In genomic region chr14:31397353-31397752, GRCm38 (mm10) we compare ENCODE assay signal across 18 mouse cellular contexts. TPM values are rescaled to one million over a fixed set of nuclear protein-coding genes. Genes with fewer than 3 reads are reported as not detected.
DNase-seq lines count a peak whose midpoint lies in the region; ATAC-seq and TF ChIP-seq lines count a peak whose summit lies in the region.
"Had no signal": no experiment of that assay in that cellular context is flagged by ENCODE, and none has a peak within 500 bp of the region (broad histone marks: within the 10 kb centered on the region; RNA-seq: fewer than 3 reads in every experiment).

No protein-coding gene starts in this region.

- H3K4me2 ChIP-seq in heart, embryonic 11.5 days, result no peak overlapping the region
- H3K4me2 ChIP-seq in heart, postnatal 0 days (ENCODE audit: low read depth, low read length), result peak overlapping the region; percentile 7; the same call in 1 of the 2 replicates
- H3K4me2 ChIP-seq in limb, embryonic 12.5 days, result no peak overlapping the region
- H3K4me2 ChIP-seq: embryonic facial prominence, embryonic 13.5 days; forebrain, embryonic 15.5 days; hindbrain, embryonic 13.5 days; kidney, embryonic 15.5 days had no signal

- H3K4me3 ChIP-seq in heart, adult 2 months, result no peak overlapping the region
- no peak overlapping the region for H3K4me3 ChIP-seq in heart, embryonic 11.5 days (ENCODE audit: low read depth, low read length)
- no peak overlapping the region for H3K4me3 ChIP-seq in heart, postnatal 0 days (ENCODE audit: low read depth, low read length)
- no peak overlapping the region for H3K4me3 ChIP-seq in limb, embryonic 12.5 days (replicated peaks)
- no peak overlapping the region for H3K4me3 ChIP-seq in limb, embryonic 10.5 days
- H3K4me3 ChIP-seq: embryonic facial prominence, embryonic 13.5 days; forebrain, embryonic 15.5 days; hindbrain, embryonic 13.5 days; kidney, embryonic 15.5 days had no signal

- peak overlapping the region; percentile 23 for H3K9ac ChIP-seq in heart, adult 2 months (ENCODE audit: low read depth, low read length)
- H3K9ac ChIP-seq in heart, embryonic 11.5 days (ENCODE audit: low read depth, low read length), result no peak overlapping the region
- 0 out of 2 replicates have a peak overlapping the region, but pooled peaks have one; percentile 3 for H3K9ac ChIP-seq in heart, postnatal 0 days (replicated peaks; ENCODE audit: low read depth, low read length)
- H3K9ac ChIP-seq in limb, embryonic 12.5 days (replicated peaks), result no peak overlapping the region
- H3K9ac ChIP-seq: embryonic facial prominence, embryonic 13.5 days; forebrain, embryonic 15.5 days; hindbrain, embryonic 13.5 days; kidney, embryonic 15.5 days had no signal

- no peak for ATAC-seq in heart, embryonic 11.5 days (replicated peaks; ENCODE audit: insufficient number of reproducible peaks, low FRiP score, low TSS enrichment)
- ATAC-seq in heart, postnatal 0 days (ENCODE audit: insufficient read depth, low read depth), result peak; percentile 5; the same call in 1 of the 2 replicates
- no peak for ATAC-seq in limb, embryonic 12.5 days (ENCODE audit: insufficient number of reproducible peaks, insufficient read depth, low FRiP score, low TSS enrichment, low read depth)
- no peak for ATAC-seq in erythroid progenitor cell, adult 5-6 weeks (replicated peaks; ENCODE audit: low FRiP score, poor library complexity, severe bottlenecking)
- ATAC-seq: forebrain, embryonic 15.5 days; midbrain, embryonic 16.5 days had no signal

- no peak for DNase-seq in heart, adult 2 months
- no peak for DNase-seq in heart, postnatal 0 days (ENCODE audit: low spot score)
- no peak for DNase-seq in heart, postnatal 25 days (ENCODE audit: low spot score)
- no peak for DNase-seq in limb, embryonic 10.5 days (ENCODE audit: low spot score)
- DNase-seq in brain, adult 2 months (ENCODE audit: low read depth, low spot score), result peak; percentile 80
- DNase-seq: cerebellum, adult 11-12 months; lung, adult 2 months; lung, postnatal 36 days; right cerebral cortex, postnatal 25 days; thymus, adult 2 months had no signal

- TF ChIP-seq EP300 in heart, adult 2 months (IDR thresholded peaks at IDR 0.05; ENCODE audit: insufficient read depth, low read depth, low read length), result no peak
- TF ChIP-seq EP300 in heart, postnatal 0 days (IDR thresholded peaks at IDR 0.05; ENCODE audit: low read depth), result no peak

- H3K27me3 ChIP-seq in heart, adult 2 months (ENCODE audit: control insufficient read depth, insufficient read depth, low read length), result no peaks in the 10 kb centered on the region
- no peaks in the 10 kb centered on the region for H3K27me3 ChIP-seq in heart, embryonic 11.5 days (ENCODE audit: control insufficient read depth, insufficient read depth, low read length)
- H3K27me3 ChIP-seq in heart, postnatal 0 days (ENCODE audit: control insufficient read depth, insufficient read depth, low read length), result no peaks in the 10 kb centered on the region
- no peaks in the 10 kb centered on the region for H3K27me3 ChIP-seq in limb, embryonic 12.5 days
- H3K27me3 ChIP-seq in limb, embryonic 10.5 days (ENCODE audit: low read depth, poor library complexity, severe bottlenecking), result no peaks in the 10 kb centered on the region
- H3K27me3 ChIP-seq: embryonic facial prominence, embryonic 13.5 days; forebrain, embryonic 15.5 days; hindbrain, embryonic 13.5 days; kidney, embryonic 15.5 days had no signal

- no peaks in the 10 kb centered on the region for H3K9me3 ChIP-seq in heart, embryonic 11.5 days (replicated peaks; ENCODE audit: control insufficient read depth, low read length)
- no peaks in the 10 kb centered on the region for H3K9me3 ChIP-seq in heart, postnatal 0 days (replicated peaks; ENCODE audit: control insufficient read depth, low read length)
- H3K9me3 ChIP-seq in limb, embryonic 12.5 days, result peaks cover 9% of the 10 kb centered on the region; the same call in 1 of the 2 replicates
- no peaks in the 10 kb centered on the region for H3K9me3 ChIP-seq in limb, embryonic 10.5 days (replicated peaks)
- H3K9me3 ChIP-seq: embryonic facial prominence, embryonic 13.5 days; forebrain, embryonic 15.5 days; hindbrain, embryonic 13.5 days had no signal

- no peak for TF ChIP-seq POLR2A in heart, adult 2 months (IDR thresholded peaks at IDR 0.05; ENCODE audit: insufficient read depth, low read depth, low read length)

- WGBS in heart, adult 2 months, result 57% methylated on average over 12 of the region's 12 CpGs
- 80% methylated on average over 12 of the region's 12 CpGs for WGBS in heart, embryonic 11.5 days (ENCODE audit: insufficient replicate concordance)
- 63% methylated on average over 12 of the region's 12 CpGs for WGBS in heart, postnatal 0 days
- WGBS in limb, embryonic 12.5 days, result 85% methylated on average over 12 of the region's 12 CpGs
- 85% methylated on average over 12 of the region's 12 CpGs for WGBS in limb, embryonic 10.5 days

- H3K36me3 ChIP-seq in heart, adult 2 months (ENCODE audit: control insufficient read depth, insufficient read depth, low read length), result no peaks in the 10 kb centered on the region
- no peaks in the 10 kb centered on the region for H3K36me3 ChIP-seq in heart, embryonic 11.5 days (ENCODE audit: control insufficient read depth, insufficient read depth, low read length)
- H3K36me3 ChIP-seq in heart, postnatal 0 days (replicated peaks; ENCODE audit: control insufficient read depth, insufficient read depth, low read length), result no peaks in the 10 kb centered on the region
- peaks cover 40% of the 10 kb centered on the region for H3K36me3 ChIP-seq in limb, embryonic 12.5 days
- H3K36me3 ChIP-seq in limb, embryonic 10.5 days, result peaks cover 90% of the 10 kb centered on the region
- H3K36me3 ChIP-seq: forebrain, embryonic 15.5 days had no signal

- no peak for TF ChIP-seq CTCF in heart, adult 2 months (IDR thresholded peaks at IDR 0.05)
- no peak for TF ChIP-seq CTCF in heart, postnatal 0 days (IDR thresholded peaks at IDR 0.05; ENCODE audit: low read depth)

- intact Hi-C loops in heart, adult 2 months (cut with DNase I), result no loop called here
- intact Hi-C loops in heart, postnatal 25 days (cut with DNase I), result no loop called here

- H3K27ac ChIP-seq in heart, adult 2 months, result peak overlapping the region; percentile 73
- H3K27ac ChIP-seq in heart, embryonic 11.5 days (ENCODE audit: low read depth, low read length), result no peak overlapping the region
- H3K27ac ChIP-seq in heart, postnatal 0 days (ENCODE audit: low read depth), result peak overlapping the region; percentile 92
- peak overlapping the region; percentile 41; the same call in 1 of the 2 replicates for H3K27ac ChIP-seq in limb, embryonic 12.5 days
- no peak overlapping the region; the same call in 1 of the 2 replicates for H3K27ac ChIP-seq in limb, embryonic 10.5 days
- H3K27ac ChIP-seq: embryonic facial prominence, embryonic 13.5 days; forebrain, embryonic 15.5 days; hindbrain, embryonic 13.5 days; kidney, embryonic 15.5 days had no signal

- peaks cover 40% of the 10 kb centered on the region for H3K4me1 ChIP-seq in heart, adult 2 months (ENCODE audit: control insufficient read depth, insufficient read depth, low read length)
- peaks cover 54% of the 10 kb centered on the region for H3K4me1 ChIP-seq in heart, embryonic 11.5 days (ENCODE audit: control insufficient read depth, insufficient read depth, low read length)
- H3K4me1 ChIP-seq in heart, postnatal 0 days (ENCODE audit: control insufficient read depth, insufficient read depth), result peaks cover 56% of the 10 kb centered on the region
- H3K4me1 ChIP-seq in limb, embryonic 12.5 days (replicated peaks), result peaks cover 30% of the 10 kb centered on the region
- peaks cover 36% of the 10 kb centered on the region for H3K4me1 ChIP-seq in limb, embryonic 10.5 days
- H3K4me1 ChIP-seq: forebrain, embryonic 15.5 days had no signal

- no peaks in the 10 kb centered on the region for H3K79me2 ChIP-seq in heart, adult 2 months (replicated peaks; ENCODE audit: control insufficient read depth, insufficient read depth, low read length)

RNA-seq across cellular contexts. Expression of gene Sh3bp5, which starts 38.5 kb away (rescaled TPM):
- 10 to 100 TPM; 51.0 to 58.3 TPM for total RNA-seq in heart, adult 2 months (2021)
- polyA plus RNA-seq in heart, adult 2 months (2012; rRNA removed), result 27.0 and 37.1 TPM in 2 replicates
- polyA plus RNA-seq in heart, embryonic 11.5 days (2014; fragmentation: Nextera tagmentation; extraction: Ambion mirVana), result 10.9 and 16.8 TPM in 2 replicates
- 10.2 and 14.2 TPM in 2 replicates for total RNA-seq in heart, postnatal 0 days (2014; rRNA removed; ENCODE audit: low replicate concordance)
- polyA plus RNA-seq in heart, postnatal 0 days (2015; fragmentation: Nextera tagmentation; extraction: Ambion mirVana), result 37.6 and 43.4 TPM in 2 replicates
- 10 to 100 TPM; 41.0 to 58.1 TPM for total RNA-seq in heart, postnatal 25 days (2021)
- polyA plus RNA-seq in limb, embryonic 12.5 days (2016; fragmentation: Nextera tagmentation; extraction: Ambion mirVana), result 41.9 and 47.4 TPM in 2 replicates
- polyA plus RNA-seq in limb, embryonic 10.5 days (2016; fragmentation: Nextera tagmentation; extraction: Ambion mirVana), result 43.0 and 47.9 TPM in 2 replicates
- 6.8 and 9.6 TPM in 2 replicates for total RNA-seq in erythroid progenitor cell, adult 5-6 weeks (2015; ENCODE audit: low replicate concordance)
- 3.9 and 6.7 TPM in 2 replicates for total RNA-seq in erythroid progenitor cell, adult 5-6 weeks (2017; ENCODE audit: low replicate concordance)

Comparison
In these comparisons a context has a peak if more than half of its experiments do, and no peak if none do; other contexts are left out.
1. H3K27ac ChIP-seq: peak in heart, adult 2 months (single experiment), heart, postnatal 0 days (single experiment) and limb, embryonic 12.5 days (single experiment); none in heart, embryonic 11.5 days (single experiment) and limb, embryonic 10.5 days (single experiment).
2. H3K9ac ChIP-seq: peak in heart, adult 2 months (single experiment) and heart, postnatal 0 days (single experiment); none in heart, embryonic 11.5 days (single experiment) and limb, embryonic 12.5 days (single experiment).